13 mouse cellular contexts compared by ENCODE assay signal in genomic region chr6:115479963-115480321, GRCm38 (mm10).
DNase-seq lines count a peak whose midpoint lies in the region; ATAC-seq lines count a peak whose summit lies in the region.
"Had no signal": no experiment of that assay in that cellular context is flagged by ENCODE, and none has a peak within 500 bp of the region (broad histone marks: within the 10 kb centered on the region; RNA-seq: fewer than 3 reads in every experiment).

No protein-coding gene starts in this region.

- H3K27ac ChIP-seq in heart, embryonic 12.5 days (ENCODE audit: poor library complexity, severe bottlenecking), result peak overlapping the region; percentile 74
- peak overlapping the region; percentile 71 for H3K27ac ChIP-seq in lung, embryonic 16.5 days (ENCODE audit: low read length)
- peak overlapping the region; percentile 80 for H3K27ac ChIP-seq in liver, embryonic 12.5 days
- H3K27ac ChIP-seq in stomach, embryonic 16.5 days (ENCODE audit: low read length), result peak overlapping the region; percentile 90
- H3K27ac ChIP-seq: embryonic facial prominence, embryonic 13.5 days; hindbrain, embryonic 10.5 days had no signal

- ATAC-seq in heart, embryonic 12.5 days (ENCODE audit: insufficient number of reproducible peaks, low FRiP score), result no peak
- no peak for ATAC-seq in lung, embryonic 16.5 days (ENCODE audit: low read depth)
- peak; percentile 71 for ATAC-seq in liver, embryonic 12.5 days
- peak; percentile 68; the same call in 1 of the 2 replicates for ATAC-seq in stomach, embryonic 16.5 days (ENCODE audit: insufficient read depth, low FRiP score)
- no peak; the same call in none of the 2 replicates for ATAC-seq in megakaryocyte-erythroid progenitor cell, adult 5-6 weeks (replicated peaks; ENCODE audit: low FRiP score, low TSS enrichment, poor library complexity, severe bottlenecking)

- H3K4me2 ChIP-seq in heart, embryonic 12.5 days, result peak overlapping the region; percentile 33; the same call in 1 of the 2 replicates
- no peak overlapping the region for H3K4me2 ChIP-seq in lung, embryonic 16.5 days (ENCODE audit: low read depth, low read length)
- peak overlapping the region; percentile 39 for H3K4me2 ChIP-seq in liver, embryonic 12.5 days
- no peak overlapping the region; the same call in 1 of the 2 replicates for H3K4me2 ChIP-seq in stomach, embryonic 16.5 days (ENCODE audit: low read depth, low read length)
- H3K4me2 ChIP-seq: embryonic facial prominence, embryonic 13.5 days had no signal

- H3K4me1 ChIP-seq in heart, embryonic 12.5 days (replicated peaks), result peaks cover 47% of the 10 kb centered on the region
- H3K4me1 ChIP-seq in lung, embryonic 16.5 days (replicated peaks; ENCODE audit: control insufficient read depth, insufficient read depth, low read length), result peaks cover 31% of the 10 kb centered on the region
- H3K4me1 ChIP-seq in liver, embryonic 12.5 days, result peaks cover 42% of the 10 kb centered on the region
- peaks cover 23% of the 10 kb centered on the region for H3K4me1 ChIP-seq in stomach, embryonic 16.5 days (ENCODE audit: control insufficient read depth, insufficient read depth, low read length)

- H3K9ac ChIP-seq in heart, embryonic 12.5 days, result no peak overlapping the region
- H3K9ac ChIP-seq in lung, embryonic 16.5 days (ENCODE audit: low read length), result no peak overlapping the region
- no peak overlapping the region for H3K9ac ChIP-seq in liver, embryonic 12.5 days
- no peak overlapping the region for H3K9ac ChIP-seq in stomach, embryonic 16.5 days (ENCODE audit: low read length)
- H3K9ac ChIP-seq: embryonic facial prominence, embryonic 13.5 days had no signal

- no peak overlapping the region for H3K4me3 ChIP-seq in heart, embryonic 12.5 days
- H3K4me3 ChIP-seq in lung, embryonic 16.5 days (ENCODE audit: low read length), result no peak overlapping the region
- no peak overlapping the region for H3K4me3 ChIP-seq in liver, embryonic 12.5 days
- H3K4me3 ChIP-seq in stomach, embryonic 16.5 days (replicated peaks; ENCODE audit: low read length), result no peak overlapping the region
- H3K4me3 ChIP-seq: embryonic facial prominence, embryonic 13.5 days; hindbrain, embryonic 10.5 days had no signal

- H3K27me3 ChIP-seq in heart, embryonic 12.5 days (replicated peaks), result peaks cover 5% of the 10 kb centered on the region; the same call in 1 of the 2 replicates
- no peaks in the 10 kb centered on the region for H3K27me3 ChIP-seq in lung, embryonic 16.5 days (ENCODE audit: control insufficient read depth, insufficient read depth, low read depth, low read length)
- H3K27me3 ChIP-seq in liver, embryonic 12.5 days (replicated peaks), result no peaks in the 10 kb centered on the region
- H3K27me3 ChIP-seq in stomach, embryonic 16.5 days (ENCODE audit: control insufficient read depth, insufficient read depth, low read length), result no peaks in the 10 kb centered on the region

- no peaks in the 10 kb centered on the region for H3K36me3 ChIP-seq in heart, embryonic 12.5 days
- H3K36me3 ChIP-seq in lung, embryonic 16.5 days (ENCODE audit: control insufficient read depth, insufficient read depth, low read length), result no peaks in the 10 kb centered on the region
- H3K36me3 ChIP-seq in liver, embryonic 12.5 days, result no peaks in the 10 kb centered on the region
- no peaks in the 10 kb centered on the region for H3K36me3 ChIP-seq in stomach, embryonic 16.5 days (ENCODE audit: control insufficient read depth, insufficient read depth, low read length)
- H3K36me3 ChIP-seq: embryonic facial prominence, embryonic 13.5 days; hindbrain, embryonic 10.5 days had no signal

- no peaks in the 10 kb centered on the region for H3K9me3 ChIP-seq in heart, embryonic 12.5 days (replicated peaks)
- no peaks in the 10 kb centered on the region for H3K9me3 ChIP-seq in lung, embryonic 16.5 days (ENCODE audit: control insufficient read depth, low read length)
- H3K9me3 ChIP-seq in liver, embryonic 12.5 days (replicated peaks), result no peaks in the 10 kb centered on the region
- H3K9me3 ChIP-seq in stomach, embryonic 16.5 days (replicated peaks; ENCODE audit: control insufficient read depth, low read length), result no peaks in the 10 kb centered on the region
- H3K9me3 ChIP-seq: embryonic facial prominence, embryonic 13.5 days; hindbrain, embryonic 10.5 days had no signal

- DNase-seq in heart, adult 9 months (ENCODE audit: low spot score in 2 of 2), result no peak
- DNase-seq in lung, postnatal 10 days, result no peak
- DNase-seq in thymus, postnatal 10 days (ENCODE audit: low spot score in 2 of 2), result no peak
- DNase-seq: cerebellum, adult 9-11 months; layer of hippocampus, postnatal 36 days; thymus, postnatal 14 days had no signal

Comparison
In these comparisons a context has a peak if more than half of its experiments do, and no peak if none do; other contexts are left out.
1. ATAC-seq: peak in liver, embryonic 12.5 days (single experiment) and stomach, embryonic 16.5 days (single experiment); none in heart, embryonic 12.5 days (single experiment), lung, embryonic 16.5 days (single experiment) and megakaryocyte-erythroid progenitor cell, adult 5-6 weeks (single experiment).
2. H3K4me2 ChIP-seq: peak in heart, embryonic 12.5 days (single experiment) and liver, embryonic 12.5 days (single experiment); none in lung, embryonic 16.5 days (single experiment) and stomach, embryonic 16.5 days (single experiment).
3. Peak in every context shown above with its lines, with median percentiles within 50 percentile points of each other: H3K27ac ChIP-seq.